In the genomic region with DNA sequence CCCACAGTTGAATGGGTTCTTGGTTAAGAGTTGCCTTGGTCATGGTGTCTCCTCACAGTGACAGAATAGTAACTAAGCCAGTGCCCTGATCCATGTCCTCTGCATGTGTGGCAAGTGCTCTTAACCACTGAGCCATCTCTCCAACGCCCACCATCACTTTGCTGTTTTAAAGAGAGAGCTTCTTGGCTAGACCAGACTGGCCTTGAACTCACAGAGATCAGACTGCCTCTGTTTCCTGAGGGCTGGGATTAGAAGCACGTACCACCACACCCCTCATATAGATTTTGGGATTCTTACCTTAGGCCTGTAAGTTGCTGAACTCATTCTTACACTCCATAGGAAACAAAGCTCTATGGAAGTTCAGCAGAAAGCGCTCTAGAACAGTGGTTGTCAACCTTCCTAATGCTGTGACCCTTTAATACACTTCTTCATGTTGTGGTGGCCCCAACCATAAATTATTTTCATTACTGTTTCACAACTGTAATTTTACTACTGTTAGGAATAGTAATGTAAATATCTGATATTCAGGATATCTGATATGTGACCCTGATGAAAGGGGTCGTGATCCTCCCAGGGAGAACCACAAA, we compare ENCODE assay signal across 8 mouse cellular contexts.
DNase-seq lines count a peak whose midpoint lies in the region; ATAC-seq lines count a peak whose summit lies in the region.

No protein-coding gene starts in this region.

- peak overlapping the region; percentile 39 for H3K4me2 ChIP-seq in kidney, embryonic 14.5 days (replicated peaks; ENCODE audit: low read depth, low read length)
- H3K4me2 ChIP-seq in embryonic facial prominence, embryonic 13.5 days: peak overlapping the region; percentile 53
- peak overlapping the region; percentile 54 for H3K4me2 ChIP-seq in hindbrain, embryonic 14.5 days (replicated peaks)
- H3K4me2 ChIP-seq in midbrain, embryonic 14.5 days (ENCODE audit: low read length): peak overlapping the region; percentile 60

- no peaks in the 10 kb centered on the region; the same call in 1 of the 2 replicates for H3K27me3 ChIP-seq in kidney, embryonic 14.5 days (ENCODE audit: control insufficient read depth, insufficient read depth, low read length)
- no peaks in the 10 kb centered on the region for H3K27me3 ChIP-seq in embryonic facial prominence, embryonic 13.5 days
- no peaks in the 10 kb centered on the region for H3K27me3 ChIP-seq in hindbrain, embryonic 14.5 days (ENCODE audit: control insufficient read depth, insufficient read depth, low read length)
- no peaks in the 10 kb centered on the region for H3K27me3 ChIP-seq in midbrain, embryonic 14.5 days (ENCODE audit: control insufficient read depth, insufficient read depth, low read length)

- H3K27ac ChIP-seq in kidney, embryonic 14.5 days (ENCODE audit: low read depth, low read length): no peak overlapping the region
- no peak overlapping the region for H3K27ac ChIP-seq in embryonic facial prominence, embryonic 13.5 days
- no peak overlapping the region for H3K27ac ChIP-seq in hindbrain, embryonic 14.5 days
- no peak overlapping the region for H3K27ac ChIP-seq in midbrain, embryonic 14.5 days (replicated peaks; ENCODE audit: low read depth, low read length)

- H3K9ac ChIP-seq in kidney, embryonic 14.5 days (ENCODE audit: low read depth, low read length): no peak overlapping the region
- H3K9ac ChIP-seq in embryonic facial prominence, embryonic 13.5 days: no peak overlapping the region
- H3K9ac ChIP-seq in hindbrain, embryonic 14.5 days: no peak overlapping the region
- no peak overlapping the region for H3K9ac ChIP-seq in midbrain, embryonic 14.5 days (replicated peaks; ENCODE audit: low read length)

- no peaks in the 10 kb centered on the region for H3K36me3 ChIP-seq in kidney, embryonic 14.5 days (ENCODE audit: control insufficient read depth, insufficient read depth, low read length)
- H3K36me3 ChIP-seq in embryonic facial prominence, embryonic 13.5 days: no peaks in the 10 kb centered on the region
- no peaks in the 10 kb centered on the region for H3K36me3 ChIP-seq in hindbrain, embryonic 14.5 days (replicated peaks; ENCODE audit: control insufficient read depth, insufficient read depth)
- no peaks in the 10 kb centered on the region for H3K36me3 ChIP-seq in midbrain, embryonic 14.5 days (ENCODE audit: control insufficient read depth, insufficient read depth, low read length)

- intact Hi-C loops in left cerebral cortex, postnatal 4 days (cut with DNase I): loop anchor here (10.0 kb wide), 1 partner anchor 101 kb away; a partner anchor contains a TSS

- no peaks in the 10 kb centered on the region for H3K9me3 ChIP-seq in kidney, embryonic 14.5 days (ENCODE audit: control insufficient read depth, low read length)
- no peaks in the 10 kb centered on the region for H3K9me3 ChIP-seq in embryonic facial prominence, embryonic 13.5 days
- H3K9me3 ChIP-seq in hindbrain, embryonic 14.5 days (ENCODE audit: control insufficient read depth, low read length): no peaks in the 10 kb centered on the region
- no peaks in the 10 kb centered on the region for H3K9me3 ChIP-seq in midbrain, embryonic 14.5 days (ENCODE audit: control insufficient read depth, low read length)

- no peak overlapping the region for H3K4me3 ChIP-seq in kidney, embryonic 14.5 days (ENCODE audit: low read length)
- peak overlapping the region; percentile 19 for H3K4me3 ChIP-seq in embryonic facial prominence, embryonic 13.5 days
- H3K4me3 ChIP-seq in hindbrain, embryonic 14.5 days (replicated peaks; ENCODE audit: low read length): peak overlapping the region; percentile 27; the same call in 1 of the 2 replicates
- no peak overlapping the region for H3K4me3 ChIP-seq in midbrain, embryonic 14.5 days (replicated peaks; ENCODE audit: low read depth, low read length)

- no peak for ATAC-seq in kidney, embryonic 14.5 days (ENCODE audit: low FRiP score, low TSS enrichment)
- ATAC-seq in embryonic facial prominence, embryonic 13.5 days (ENCODE audit: insufficient number of reproducible peaks, insufficient read depth, low FRiP score, low TSS enrichment, low read depth): no peak
- ATAC-seq in hindbrain, embryonic 14.5 days (ENCODE audit: low FRiP score): no peak
- no peak for ATAC-seq in midbrain, embryonic 14.5 days (ENCODE audit: low FRiP score, low TSS enrichment)

- 67% methylated on average over 4 of the region's 4 CpGs for WGBS in kidney, embryonic 14.5 days
- WGBS in embryonic facial prominence, embryonic 13.5 days: 66% methylated on average over 4 of the region's 4 CpGs
- WGBS in hindbrain, embryonic 14.5 days: 67% methylated on average over 4 of the region's 4 CpGs
- 70% methylated on average over 4 of the region's 4 CpGs for WGBS in midbrain, embryonic 14.5 days

- no peak for DNase-seq in kidney, postnatal 25 days
- DNase-seq in hindbrain, embryonic 14.5 days (ENCODE audit: low spot score): no peak
- DNase-seq in midbrain, embryonic 14.5 days: no peak
- no peak for DNase-seq in urinary bladder, adult 2 months (ENCODE audit: low spot score)
- no peak for DNase-seq in left cerebral cortex, postnatal 4 days
- DNase-seq in cerebellum, postnatal 10 days: no peak

- H3K4me1 ChIP-seq in kidney, embryonic 14.5 days (ENCODE audit: control insufficient read depth, insufficient read depth, low read length): peaks cover 12% of the 10 kb centered on the region; the same call in 1 of the 2 replicates
- peaks cover 35% of the 10 kb centered on the region for H3K4me1 ChIP-seq in embryonic facial prominence, embryonic 13.5 days
- H3K4me1 ChIP-seq in hindbrain, embryonic 14.5 days (replicated peaks; ENCODE audit: control insufficient read depth, insufficient read depth, low read length): peaks cover 19% of the 10 kb centered on the region
- H3K4me1 ChIP-seq in midbrain, embryonic 14.5 days (ENCODE audit: control insufficient read depth, insufficient read depth, low read length): peaks cover 18% of the 10 kb centered on the region

Comparison
In these comparisons a context has a peak if more than half of its experiments do, and no peak if none do; other contexts are left out.
1. H3K4me3 ChIP-seq: peak in embryonic facial prominence, embryonic 13.5 days (single experiment) and hindbrain, embryonic 14.5 days (single experiment); none in kidney, embryonic 14.5 days (single experiment) and midbrain, embryonic 14.5 days (single experiment).
2. Peak in every context shown above with its lines, with median percentiles within 50 percentile points of each other: H3K4me2 ChIP-seq.